Mouse (Mus musculus): ENCODE results near the gene Arhgap45. TPM values are rescaled to one million over a fixed set of nuclear protein-coding genes. Genes with fewer than 3 reads are reported as not detected.

The Arhgap45 gene
- polyA plus RNA-seq (2015; fragmentation: Nextera tagmentation; extraction: Ambion mirVana), result 4.9 and 6.0 TPM in 2 replicates

DNA sequence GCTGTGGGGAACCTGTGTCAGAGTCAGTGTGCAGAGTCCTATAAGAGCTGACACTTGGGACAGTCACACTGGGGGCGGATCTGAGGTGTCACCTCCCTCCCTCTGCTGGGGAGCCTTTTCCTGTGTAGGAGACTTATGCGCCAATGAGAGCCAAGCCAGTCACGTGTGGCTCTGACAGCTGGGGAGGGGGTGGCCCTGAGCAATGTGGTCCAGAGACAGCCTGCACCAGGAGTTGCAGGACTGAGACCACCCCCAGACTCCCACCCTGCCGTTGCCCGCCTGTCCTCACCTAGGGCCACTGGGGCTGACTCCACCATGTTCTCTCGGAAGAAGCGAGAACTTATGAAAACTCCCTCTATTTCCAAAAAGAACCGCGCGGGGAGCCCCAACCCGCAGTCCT lies at the start of gene Arhgap45:
Arhgap45 (plus strand) TSS at position 143 of the 400 bp plus-strand sequence.

DNA sequence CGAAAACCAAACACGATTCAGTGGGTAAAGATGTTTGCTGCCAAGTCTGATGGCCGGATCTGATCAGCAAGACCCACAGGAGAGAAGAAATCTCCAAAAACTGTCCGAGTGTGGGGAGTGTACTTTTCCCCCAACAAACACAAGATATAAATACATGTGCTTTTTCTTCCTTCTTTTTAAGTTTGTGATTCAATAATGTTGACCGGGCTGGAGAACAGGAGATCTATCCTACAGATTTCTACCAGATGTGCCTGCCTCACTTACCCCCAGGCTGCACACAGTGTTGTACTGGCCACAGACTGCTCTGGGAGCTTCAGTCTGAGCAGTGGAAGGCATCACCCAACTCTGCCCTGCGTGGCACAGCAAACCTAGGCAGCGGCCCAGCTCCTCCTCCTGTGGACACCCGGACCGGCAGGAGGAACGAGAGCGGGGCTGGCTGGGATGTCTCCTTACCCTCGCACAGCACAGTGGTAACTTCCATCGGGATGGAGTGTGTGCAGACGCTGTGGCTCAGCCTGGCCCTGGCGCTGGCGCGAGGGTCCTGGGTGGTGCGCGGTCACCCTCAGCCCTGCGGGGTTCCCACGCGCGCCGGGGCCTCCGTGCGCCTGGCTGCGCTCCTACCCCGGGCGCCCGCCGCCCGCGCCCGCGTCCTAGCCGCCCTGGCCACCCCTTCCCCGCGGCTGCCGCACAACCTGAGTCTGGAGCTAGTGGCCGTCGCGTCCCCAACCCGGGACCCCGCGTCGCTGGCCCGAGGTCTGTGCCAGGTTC lies 45.9 kb upstream of the Arhgap45 start, which contains the start of gene Grin3b:
Grin3b (plus strand) TSS at position 301 of the 768 bp plus-strand sequence.

DNA sequence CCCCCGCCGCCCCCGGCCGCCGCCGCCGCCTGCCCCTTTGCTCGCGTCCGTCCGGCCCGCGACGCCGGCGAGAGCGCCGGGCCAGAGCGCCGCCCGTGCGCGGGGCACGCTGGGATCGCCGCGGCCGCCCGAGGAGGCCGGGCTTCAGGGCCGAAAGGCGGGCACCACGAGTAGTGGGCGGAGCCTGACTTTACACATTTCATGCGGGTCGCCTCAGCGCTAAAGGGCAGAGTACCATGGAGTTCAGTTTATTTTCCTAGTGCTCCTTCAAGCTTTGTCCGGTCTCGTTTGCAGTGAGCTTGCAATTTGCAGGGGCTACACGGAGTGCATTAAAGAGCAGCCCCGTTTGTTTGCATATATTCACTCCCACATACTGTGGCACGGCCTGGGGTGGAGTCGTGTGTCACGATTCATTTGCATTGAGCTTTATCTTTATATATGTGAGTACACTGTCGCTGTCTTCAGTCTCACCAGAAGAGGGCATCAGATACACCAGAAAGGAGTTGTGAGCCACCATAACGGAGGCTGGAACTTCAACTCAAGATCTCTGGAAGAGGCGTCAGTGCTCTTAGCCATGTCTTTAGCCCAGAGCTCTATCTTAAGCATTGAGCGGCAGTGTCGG lies 32.1 kb upstream of the Arhgap45 start, which contains the start of gene Tmem259:
Tmem259 (minus strand) TSS at position 136 of the 622 bp plus-strand sequence.

DNA sequence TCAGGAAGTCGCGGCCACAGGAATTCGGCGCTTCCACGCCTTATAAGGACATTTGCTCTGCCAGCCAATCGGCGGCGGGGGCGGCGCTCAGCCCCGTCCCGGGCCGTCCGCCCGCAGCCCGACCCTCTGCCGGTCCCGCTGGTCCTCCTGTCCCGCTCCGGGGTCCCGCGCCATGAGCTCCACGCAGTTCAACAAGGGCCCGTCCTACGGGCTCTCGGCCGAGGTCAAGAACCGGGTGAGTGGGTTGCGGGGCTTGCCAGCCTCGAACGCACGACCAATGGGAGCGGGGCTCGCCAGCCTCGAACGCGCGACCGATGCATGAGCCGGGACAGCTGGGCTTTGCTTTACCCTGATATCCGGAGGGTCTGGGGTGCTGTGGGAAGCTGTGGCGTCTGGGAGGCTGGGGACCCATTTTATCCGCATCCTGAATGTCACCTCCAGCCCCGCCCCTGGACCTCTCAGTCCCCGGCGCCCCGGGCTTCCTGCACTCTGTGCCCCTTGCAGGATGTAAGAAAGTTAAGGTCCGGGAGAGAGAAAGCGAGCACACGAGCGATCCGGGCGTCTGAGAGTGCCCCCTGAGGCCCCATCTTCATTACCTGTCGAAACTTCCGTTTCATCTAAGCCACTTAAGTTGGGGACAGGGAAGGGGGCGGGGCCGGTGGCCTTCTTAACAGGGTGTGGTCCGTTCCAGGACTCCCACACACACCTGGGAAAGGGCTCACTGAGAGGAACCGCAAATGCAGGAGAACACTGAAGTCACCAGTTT lies 27.8 kb upstream of the Arhgap45 start, which contains the start of gene Cnn2:
Cnn2 (plus strand) TSS at position 79 of the 766 bp plus-strand sequence.

DNA sequence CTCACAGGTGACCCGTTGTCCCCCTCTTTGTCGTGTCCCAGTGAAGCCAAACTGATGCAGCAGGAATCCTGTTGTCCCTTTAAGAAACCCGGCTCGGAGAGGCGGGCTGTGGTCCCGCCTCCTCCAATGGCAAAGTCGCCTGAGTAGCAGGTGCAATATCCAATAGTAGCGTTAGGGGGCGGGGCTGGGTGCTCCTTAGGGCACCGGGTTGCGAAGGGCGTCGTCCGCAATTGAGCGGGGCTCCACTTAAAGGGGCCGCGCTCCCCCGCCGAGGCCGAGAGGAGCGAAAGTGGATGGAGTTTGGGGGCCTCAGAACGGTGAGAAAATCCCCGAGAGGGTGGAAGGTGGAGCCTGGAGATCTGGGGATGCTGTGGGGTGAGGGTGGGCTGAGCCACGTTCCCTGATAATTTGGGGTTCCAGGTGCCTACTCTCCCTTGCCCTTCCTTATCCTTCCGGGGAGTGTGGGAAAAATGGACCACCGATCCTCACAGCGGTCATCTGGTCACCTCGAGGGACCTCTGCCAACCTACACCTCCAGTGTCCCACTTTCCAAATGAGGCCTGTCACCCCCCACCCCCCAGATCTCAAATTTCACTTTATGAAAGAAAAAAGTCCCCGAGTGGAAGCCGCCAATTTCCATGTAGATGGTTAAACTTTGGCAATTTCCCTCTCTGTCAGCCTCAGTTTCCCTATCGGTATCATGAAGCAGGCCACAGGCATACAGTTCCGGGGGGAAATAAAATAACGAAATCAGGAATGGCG lies 20.0 kb upstream of the Arhgap45 start, which contains the start of gene Abca7:
Abca7 (plus strand) TSS at position 223 of the 762 bp plus-strand sequence.

DNA sequence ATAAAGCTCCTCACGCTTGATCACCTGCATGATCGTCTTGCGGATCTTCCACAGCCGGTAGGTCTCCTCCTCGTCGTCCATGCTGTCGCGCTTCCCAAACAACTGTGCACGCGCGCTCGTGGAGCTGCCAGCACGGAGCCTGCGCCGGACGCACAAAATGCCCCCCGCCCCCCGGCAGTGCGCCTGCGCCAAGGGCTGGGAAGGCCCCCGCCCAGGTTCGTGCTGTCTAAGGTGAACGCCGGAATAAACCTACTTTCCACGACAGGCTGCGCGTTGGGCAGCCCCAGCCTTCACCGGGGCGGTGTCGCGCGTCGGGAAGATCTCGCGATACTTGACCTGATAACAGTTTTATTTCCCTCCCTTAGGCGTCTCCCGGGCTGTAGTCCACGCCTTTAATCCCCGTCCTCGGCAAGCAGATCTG lies 23.1 kb downstream of the Arhgap45 start, which contains the start of gene Polr2e:
Polr2e (minus strand) TSS at position 237 of the 421 bp plus-strand sequence.

DNA sequence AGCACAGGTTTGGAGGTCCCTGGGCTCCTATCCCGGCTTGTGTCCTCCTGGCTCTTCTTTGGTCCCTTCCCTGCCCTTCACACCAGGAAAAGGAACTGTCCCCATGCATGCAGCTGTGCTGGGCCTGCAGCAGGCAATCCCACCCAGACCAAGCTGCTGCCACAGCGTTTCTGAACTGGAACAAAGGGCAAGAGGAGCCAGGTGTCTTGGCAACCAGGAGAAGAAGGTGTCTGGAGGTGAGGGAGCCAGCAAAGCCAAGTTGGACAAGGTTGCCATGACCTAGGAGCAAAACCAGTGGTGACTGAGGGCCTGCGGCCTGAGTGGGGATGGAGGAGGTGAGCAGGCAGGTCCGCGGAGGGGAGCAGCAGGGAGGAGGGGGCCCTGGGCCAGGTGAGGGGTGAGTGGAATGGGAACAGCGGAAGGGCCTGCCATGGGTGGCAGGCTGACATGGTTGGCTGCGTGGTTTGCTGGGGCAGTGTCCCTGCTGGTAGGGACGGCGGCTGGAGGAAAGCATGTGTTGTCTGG lies 30.6 kb downstream of the Arhgap45 start, which contains the start of gene Gpx4:
Gpx4 (plus strand) TSS at position 126 of the 525 bp plus-strand sequence.

Other genes starting within 250 kb of the Arhgap45 start
- gene Rnf126, start 249.7 kb upstream of the Arhgap45 start, polyA plus RNA-seq (2015; fragmentation: Nextera tagmentation; extraction: Ambion mirVana), result 50.8 and 66.1 TPM in 2 replicates
- gene Fstl3, start 239.4 kb upstream of the Arhgap45 start, polyA plus RNA-seq (2015; fragmentation: Nextera tagmentation; extraction: Ambion mirVana), result 10.9 and 12.6 TPM in 2 replicates
- 0.13 and 0.46 TPM in 2 replicates for gene Prss57, start 225.7 kb upstream of the Arhgap45 start, polyA plus RNA-seq (2015; fragmentation: Nextera tagmentation; extraction: Ambion mirVana)
- 72.1 and 96.9 TPM in 2 replicates for gene Palm, start 223.1 kb upstream of the Arhgap45 start, polyA plus RNA-seq (2015; fragmentation: Nextera tagmentation; extraction: Ambion mirVana)
- gene Misp, start 195.7 kb upstream of the Arhgap45 start, polyA plus RNA-seq (2015; fragmentation: Nextera tagmentation; extraction: Ambion mirVana), result 1.1 TPM in 2 replicates
- gene Ptbp1, start 162.2 kb upstream of the Arhgap45 start, polyA plus RNA-seq (2015; fragmentation: Nextera tagmentation; extraction: Ambion mirVana), result 85.9 and 118 TPM in 2 replicates
- 8.3 and 10.4 TPM in 2 replicates for gene Prtn3, start 142.2 kb upstream of the Arhgap45 start, polyA plus RNA-seq (2015; fragmentation: Nextera tagmentation; extraction: Ambion mirVana)
- 21.3 and 54.6 TPM in 2 replicates for gene Plppr3, start 142.0 kb upstream of the Arhgap45 start, polyA plus RNA-seq (2015; fragmentation: Nextera tagmentation; extraction: Ambion mirVana)
- 8.1 and 10.4 TPM in 2 replicates for gene Elane, start 130.4 kb upstream of the Arhgap45 start, polyA plus RNA-seq (2015; fragmentation: Nextera tagmentation; extraction: Ambion mirVana)
- 0.96 and 5.3 TPM in 2 replicates for gene Cfd, start 125.8 kb upstream of the Arhgap45 start, polyA plus RNA-seq (2015; fragmentation: Nextera tagmentation; extraction: Ambion mirVana)
- gene Med16, start 107.7 kb upstream of the Arhgap45 start, polyA plus RNA-seq (2015; fragmentation: Nextera tagmentation; extraction: Ambion mirVana), result 28.5 and 37.7 TPM in 2 replicates
- 8.4 and 15.7 TPM in 2 replicates for gene Gm26602, start 105.8 kb upstream of the Arhgap45 start, polyA plus RNA-seq (2015; fragmentation: Nextera tagmentation; extraction: Ambion mirVana)
- 0.77 and 1.0 TPM in 2 replicates for gene Kiss1r, start 99.7 kb upstream of the Arhgap45 start, polyA plus RNA-seq (2015; fragmentation: Nextera tagmentation; extraction: Ambion mirVana)
- 81.3 and 98.1 TPM in 2 replicates for gene R3hdm4, start 95.4 kb upstream of the Arhgap45 start, polyA plus RNA-seq (2015; fragmentation: Nextera tagmentation; extraction: Ambion mirVana)
- gene Arid3a, start 89.6 kb upstream of the Arhgap45 start, polyA plus RNA-seq (2015; fragmentation: Nextera tagmentation; extraction: Ambion mirVana), result 1.7 and 2.8 TPM in 2 replicates
- 53.4 and 76.1 TPM in 2 replicates for gene Wdr18, start 56.5 kb upstream of the Arhgap45 start, polyA plus RNA-seq (2015; fragmentation: Nextera tagmentation; extraction: Ambion mirVana)
- 0.11 and 0.16 TPM in 2 replicates for gene Grin3b, start 45.9 kb upstream of the Arhgap45 start, polyA plus RNA-seq (2015; fragmentation: Nextera tagmentation; extraction: Ambion mirVana)
- gene Tmem259, start 32.3 kb upstream of the Arhgap45 start, polyA plus RNA-seq (2015; fragmentation: Nextera tagmentation; extraction: Ambion mirVana), result 19.3 and 25.0 TPM in 2 replicates
- 57.9 and 65.3 TPM in 2 replicates for gene Cnn2, start 28.1 kb upstream of the Arhgap45 start, polyA plus RNA-seq (2015; fragmentation: Nextera tagmentation; extraction: Ambion mirVana)
- gene Abca7, start 20.2 kb upstream of the Arhgap45 start, polyA plus RNA-seq (2015; fragmentation: Nextera tagmentation; extraction: Ambion mirVana), result 5.5 and 5.7 TPM in 2 replicates
- gene Polr2e, start 23.1 kb downstream of the Arhgap45 start, polyA plus RNA-seq (2015; fragmentation: Nextera tagmentation; extraction: Ambion mirVana), result 156 and 175 TPM in 2 replicates
- 1,645 and 2,206 TPM in 2 replicates for gene Gpx4, start 30.5 kb downstream of the Arhgap45 start, polyA plus RNA-seq (2015; fragmentation: Nextera tagmentation; extraction: Ambion mirVana)
- 7.0 and 17.7 TPM in 2 replicates for gene Sbno2, start 88.9 kb downstream of the Arhgap45 start, polyA plus RNA-seq (2015; fragmentation: Nextera tagmentation; extraction: Ambion mirVana)
- gene Stk11, start 99.2 kb downstream of the Arhgap45 start, polyA plus RNA-seq (2015; fragmentation: Nextera tagmentation; extraction: Ambion mirVana), result 10.7 and 13.5 TPM in 2 replicates
- gene Atp5d, start 122.0 kb downstream of the Arhgap45 start, polyA plus RNA-seq (2015; fragmentation: Nextera tagmentation; extraction: Ambion mirVana), result 381 and 502 TPM in 2 replicates
- gene Cbarp, start 124.2 kb downstream of the Arhgap45 start, polyA plus RNA-seq (2015; fragmentation: Nextera tagmentation; extraction: Ambion mirVana), result 9.5 and 12.7 TPM in 2 replicates
- 9.1 and 14.6 TPM in 2 replicates for gene Midn, start 131.6 kb downstream of the Arhgap45 start, polyA plus RNA-seq (2015; fragmentation: Nextera tagmentation; extraction: Ambion mirVana)
- gene Cirbp, start 149.3 kb downstream of the Arhgap45 start, polyA plus RNA-seq (2015; fragmentation: Nextera tagmentation; extraction: Ambion mirVana), result 298 and 357 TPM in 2 replicates
- gene 1600002K03Rik, start 156.3 kb downstream of the Arhgap45 start, polyA plus RNA-seq (2015; fragmentation: Nextera tagmentation; extraction: Ambion mirVana), result 23.0 and 26.5 TPM in 2 replicates
- 13.9 and 14.2 TPM in 2 replicates for gene Efna2, start 162.8 kb downstream of the Arhgap45 start, polyA plus RNA-seq (2015; fragmentation: Nextera tagmentation; extraction: Ambion mirVana)
- gene Mum1, start 209.8 kb downstream of the Arhgap45 start, polyA plus RNA-seq (2015; fragmentation: Nextera tagmentation; extraction: Ambion mirVana), result 26.2 TPM in 2 replicates
- gene Ndufs7, start 232.5 kb downstream of the Arhgap45 start, polyA plus RNA-seq (2015; fragmentation: Nextera tagmentation; extraction: Ambion mirVana), result 325 and 379 TPM in 2 replicates
- gene Gamt, start 244.4 kb downstream of the Arhgap45 start, polyA plus RNA-seq (2015; fragmentation: Nextera tagmentation; extraction: Ambion mirVana), result 79.8 and 194 TPM in 2 replicates
- gene Dazap1, start 244.8 kb downstream of the Arhgap45 start, polyA plus RNA-seq (2015; fragmentation: Nextera tagmentation; extraction: Ambion mirVana), result 25.3 and 33.2 TPM in 2 replicates